Mouse (Mus musculus) right cerebral cortex, adult 18-20 months (tissue): ENCODE measurements around the gene Lamb3.

Experiments used
- DNase-seq: peaks from one replicate; pipeline ENCODE4 v3.0.0; 2022; ENCODE audit warnings: mixed read lengths

The Lamb3 gene

GRCm38 (mm10) chr1:193392266-193392665, 184.8 kb downstream of the Lamb3 start:
- DNase-seq, result no peak
